ENCODE assay signal across 9 mouse cellular contexts in the genomic region with DNA sequence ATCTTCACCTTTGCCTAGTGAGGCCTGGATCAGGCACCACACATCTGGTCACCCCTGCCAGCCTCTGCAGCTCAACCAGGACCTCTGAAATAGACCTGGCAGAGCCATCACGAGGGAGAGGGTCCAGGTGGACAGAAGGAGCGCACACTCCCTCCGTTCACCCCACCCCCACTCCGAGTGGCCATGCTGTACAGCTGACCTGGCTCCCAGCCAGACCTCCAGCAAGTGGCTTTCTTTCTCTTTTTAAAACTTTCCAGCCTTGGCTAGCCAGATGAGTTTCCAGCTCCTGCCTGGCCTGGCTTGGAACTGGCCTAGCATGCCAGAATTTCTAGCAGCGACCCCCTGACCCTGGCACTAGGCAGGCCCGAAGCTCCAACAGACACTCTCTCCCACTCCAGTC.
DNase-seq lines count a peak whose midpoint lies in the region; ATAC-seq and TF ChIP-seq lines count a peak whose summit lies in the region.
"Had no signal": no experiment of that assay in that cellular context is flagged by ENCODE, and none has a peak within 500 bp of the region (broad histone marks: within the 10 kb centered on the region; RNA-seq: fewer than 3 reads in every experiment).

No protein-coding gene starts in this region.

- TF ChIP-seq POLR2A in kidney, adult 2 months (IDR thresholded peaks at IDR 0.05; ENCODE audit: low read depth, low read length) = no peak

- H3K9ac ChIP-seq in kidney, embryonic 16.5 days (replicated peaks; ENCODE audit: low read length) = no peak overlapping the region
- H3K9ac ChIP-seq: embryonic facial prominence, embryonic 13.5 days had no signal

- 11% methylated on average over 6 of the region's 6 CpGs for WGBS in kidney, embryonic 16.5 days
- 19% methylated on average over 6 of the region's 6 CpGs for WGBS in kidney, adult 2 months

- TF ChIP-seq CTCF in kidney, adult 2 months (conservative IDR thresholded peaks at IDR 0.05; ENCODE audit: insufficient read depth, insufficient read length, low read depth, low read length) = no peak

- peaks cover 73% of the 10 kb centered on the region for H3K4me1 ChIP-seq in kidney, embryonic 16.5 days (ENCODE audit: insufficient read depth, low read length)
- peaks cover 31% of the 10 kb centered on the region for H3K4me1 ChIP-seq in kidney, adult 2 months (ENCODE audit: control insufficient read depth, insufficient read depth, low read length)

- H3K36me3 ChIP-seq in kidney, embryonic 16.5 days (ENCODE audit: insufficient read depth, low read length) = no peaks in the 10 kb centered on the region
- no peaks in the 10 kb centered on the region for H3K36me3 ChIP-seq in kidney, adult 2 months (ENCODE audit: control insufficient read depth, insufficient read depth, low read length)
- H3K36me3 ChIP-seq: embryonic facial prominence, embryonic 13.5 days had no signal

- H3K27ac ChIP-seq in kidney, embryonic 16.5 days (ENCODE audit: low read length) = no peak overlapping the region
- 0 out of 2 replicates have a peak overlapping the region, but pooled peaks have one; percentile 26 for H3K27ac ChIP-seq in kidney, adult 2 months (ENCODE audit: insufficient read depth, low read depth, low read length)
- H3K27ac ChIP-seq: embryonic facial prominence, embryonic 13.5 days had no signal

- DNase-seq in kidney, adult 11 months = peak; percentile 34
- DNase-seq in right cerebral cortex, postnatal 4 days = peak; percentile 22
- no peak for DNase-seq in right cerebral cortex, adult 18-20 months
- peak; percentile 61 for DNase-seq in kidney, adult 2 months
- DNase-seq in thymus, postnatal 4 days = no peak
- DNase-seq: cerebellum, adult 8-10 months had no signal

- H3K4me3 ChIP-seq in kidney, embryonic 16.5 days (ENCODE audit: low read length) = no peak overlapping the region
- H3K4me3 ChIP-seq in kidney, adult 2 months (ENCODE audit: insufficient read depth, low read depth, low read length) = no peak overlapping the region
- H3K4me3 ChIP-seq: embryonic facial prominence, embryonic 13.5 days had no signal

- no peak overlapping the region for H3K4me2 ChIP-seq in kidney, embryonic 16.5 days (replicated peaks; ENCODE audit: low read depth, low read length)
- H3K4me2 ChIP-seq: embryonic facial prominence, embryonic 13.5 days had no signal

- H3K9me3 ChIP-seq in kidney, embryonic 16.5 days (ENCODE audit: low read length) = no peaks in the 10 kb centered on the region
- H3K9me3 ChIP-seq: embryonic facial prominence, embryonic 13.5 days had no signal

- no peak for ATAC-seq in kidney, embryonic 16.5 days (ENCODE audit: low FRiP score, low TSS enrichment)
- ATAC-seq in CD4-positive, CD25-positive, alpha-beta regulatory T cell, adult 4 months = no peak

- peaks cover 42% of the 10 kb centered on the region for H3K27me3 ChIP-seq in kidney, embryonic 16.5 days (ENCODE audit: insufficient read depth, low read length)
- no peaks in the 10 kb centered on the region for H3K27me3 ChIP-seq in kidney, adult 2 months (replicated peaks; ENCODE audit: control insufficient read depth, insufficient read depth, low read length)

Comparison
In these comparisons a context has a peak if more than half of its experiments do, and no peak if none do; other contexts are left out.
1. DNase-seq: peak in kidney, adult 11 months (single experiment), right cerebral cortex, postnatal 4 days (single experiment) and kidney, adult 2 months (single experiment); none in right cerebral cortex, adult 18-20 months (single experiment) and thymus, postnatal 4 days (single experiment).